Mouse (Mus musculus) liver, postnatal 0 days (tissue): Measurements from ENCODE around the gene Suclg2.

Source experiments
- CTCF ChIP-seq: sonication (generic); IDR thresholded peaks from 2 replicates; pipeline ENCODE4 v1.5.1; 2016; ENCODE audit warnings: antibody characterized with exemption, low read depth
- EP300 ChIP-seq: IDR thresholded peaks from 2 replicates; pipeline ENCODE4 v1.6.1; 2016; ENCODE audit warnings: antibody characterized with exemption, low read depth, mild to moderate bottlenecking

DNA sequence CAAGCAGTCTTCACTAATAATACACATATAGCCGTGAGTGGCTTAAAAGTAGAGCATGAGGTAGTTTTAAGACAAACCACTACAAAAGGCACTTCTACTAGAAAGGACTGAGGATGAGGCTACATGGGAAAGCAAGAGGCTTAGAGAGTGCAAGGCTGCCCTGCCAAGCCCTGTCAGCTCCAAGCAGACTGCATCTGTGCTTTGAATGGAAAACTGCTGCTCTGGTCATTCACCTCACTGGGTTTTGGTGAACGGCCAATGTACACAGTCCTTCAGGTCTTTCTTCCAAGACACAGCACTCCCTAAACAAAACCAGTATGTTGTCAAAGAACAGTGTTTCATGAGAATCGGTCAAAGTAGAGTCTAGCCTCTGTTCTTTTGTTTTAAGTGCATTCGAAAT is 124.4 kb downstream of the Suclg2 start:
- TF ChIP-seq CTCF (no peak), EP300 (no peak)
